Mouse (Mus musculus): ENCODE measurements around the gene Gm20696.

The Gm20696 gene

GRCm38 (mm10) chr6:99625306-99625705 is 41.3 kb downstream of the Gm20696 start:
- no peak for DNase-seq (ENCODE audit: low spot score in 2 of 2)

DNA sequence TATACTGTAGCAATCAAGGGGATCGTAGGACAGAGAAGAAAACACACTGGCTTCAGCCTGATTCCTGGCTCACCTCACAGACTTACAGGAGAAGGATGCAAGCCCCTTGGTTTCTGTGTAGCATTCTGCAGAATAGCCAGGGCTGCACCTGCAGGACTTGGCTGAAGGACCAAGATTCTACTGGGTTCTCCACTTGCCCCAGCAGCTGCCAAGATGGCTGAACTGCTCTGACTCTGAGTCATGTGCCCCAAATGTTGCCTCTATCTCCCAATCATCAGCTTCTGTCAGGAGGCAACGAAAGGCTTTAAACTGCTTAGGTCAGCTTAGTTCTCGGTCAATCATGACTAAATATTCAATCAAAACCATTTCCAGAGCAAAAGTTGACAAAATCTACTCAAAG is 42.1 kb downstream of the Gm20696 start:
- no peak for DNase-seq (ENCODE audit: low spot score in 2 of 2)

GRCm38 (mm10) chr6:99623641-99624040 is 43.0 kb downstream of the Gm20696 start:
- no peak for DNase-seq (ENCODE audit: low spot score in 2 of 2)

- DNase-seq (ENCODE audit: low spot score in 2 of 2): no peak
Observed at GRCm38 (mm10) chr6:99621167-99621566, 45.4 kb downstream of the Gm20696 start.

DNA sequence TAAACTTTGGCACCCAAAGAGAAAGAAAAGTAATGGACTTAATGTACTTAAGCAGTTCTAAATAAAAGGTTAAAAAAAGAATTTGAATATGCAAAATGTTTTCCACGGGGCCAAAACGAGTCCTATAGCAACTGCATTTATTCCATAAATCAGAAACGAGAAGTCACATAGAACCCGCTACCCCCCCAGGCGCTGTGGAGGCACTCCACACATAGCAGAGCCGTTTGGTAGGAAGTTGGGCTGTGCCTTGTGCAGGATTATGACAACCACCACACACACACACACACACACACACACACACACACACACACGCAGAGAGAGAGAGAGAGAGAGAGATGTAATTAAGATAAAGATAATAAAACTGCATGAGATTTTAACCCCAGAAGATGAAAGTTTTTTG is 46.1 kb downstream of the Gm20696 start:
- no peak for DNase-seq (ENCODE audit: low spot score in 2 of 2)

- DNase-seq (ENCODE audit: low spot score in 2 of 2): no peak
Observed at GRCm38 (mm10) chr6:99619964-99620363, 46.6 kb downstream of the Gm20696 start.

GRCm38 (mm10) chr6:99619466-99619865 is 47.1 kb downstream of the Gm20696 start:
- DNase-seq (ENCODE audit: low spot score in 2 of 2): no peak

DNA sequence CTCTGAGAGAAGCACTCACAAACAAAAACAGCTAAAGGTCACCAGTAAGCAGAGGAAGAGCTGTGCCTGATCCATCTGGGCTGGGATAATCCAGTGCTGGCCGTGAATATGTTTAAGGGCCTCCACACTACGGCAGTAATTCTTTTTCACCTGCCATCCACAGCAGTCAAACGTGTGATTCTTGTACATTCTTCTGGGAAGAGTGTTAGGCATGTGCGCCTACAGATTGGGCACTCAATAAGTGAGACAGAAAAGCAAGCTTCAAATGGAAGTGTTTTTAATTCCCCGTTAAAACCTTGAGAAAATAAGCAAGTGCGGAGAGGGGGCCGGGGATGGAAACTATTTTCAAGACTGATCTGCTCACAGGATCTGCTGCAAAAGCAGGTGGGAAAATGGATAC is 48.7 kb downstream of the Gm20696 start:
- DNase-seq (ENCODE audit: low spot score in 2 of 2): no peak

DNA sequence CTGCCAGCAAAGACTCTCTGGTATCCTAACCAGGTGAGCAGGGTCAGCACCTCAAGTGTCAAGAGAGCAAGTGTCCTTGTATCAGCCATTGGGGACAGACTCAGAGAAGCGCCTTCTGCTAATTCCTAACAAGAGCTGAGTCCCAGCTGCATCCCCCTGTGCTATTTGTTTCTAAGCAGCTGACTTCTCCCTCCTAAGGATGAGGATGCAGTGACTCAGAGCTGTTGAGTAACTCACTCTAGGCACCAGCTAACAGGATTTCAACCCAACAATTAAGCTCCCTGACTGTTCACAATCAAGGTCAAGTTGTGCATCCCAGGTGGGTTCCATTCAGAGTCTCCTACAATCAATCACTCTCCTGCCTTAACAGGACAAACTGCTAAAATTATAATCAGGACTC is 49.2 kb downstream of the Gm20696 start:
- no peak for DNase-seq (ENCODE audit: low spot score in 2 of 2)

DNA sequence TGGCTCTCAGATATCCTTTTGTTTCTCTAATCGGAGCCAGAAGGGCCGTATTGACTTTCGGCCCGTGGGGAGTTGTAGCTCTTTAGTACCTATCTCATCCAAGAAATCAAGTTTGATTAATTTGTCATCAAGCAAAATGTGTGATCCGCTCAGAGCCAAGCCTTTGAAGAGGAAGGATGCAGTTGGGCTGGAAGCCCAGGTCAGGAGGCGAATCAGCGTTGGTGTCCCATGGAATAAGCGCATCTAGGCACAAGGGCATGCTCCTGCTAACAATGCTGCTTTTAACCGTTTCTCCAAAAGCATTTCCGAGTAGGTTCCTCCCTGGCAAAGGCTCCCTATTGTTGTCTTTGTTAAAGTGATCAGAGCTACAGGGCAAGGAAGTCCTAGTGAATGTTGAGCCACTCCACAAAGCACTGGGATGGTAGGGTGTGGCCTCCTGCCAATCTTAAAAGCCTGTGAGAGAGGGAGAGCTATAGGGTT is 51.3 kb downstream of the Gm20696 start:
- peak in 1 of 2 experiments; percentile 46 for DNase-seq (ENCODE audit: low spot score in 2 of 2)

DNA sequence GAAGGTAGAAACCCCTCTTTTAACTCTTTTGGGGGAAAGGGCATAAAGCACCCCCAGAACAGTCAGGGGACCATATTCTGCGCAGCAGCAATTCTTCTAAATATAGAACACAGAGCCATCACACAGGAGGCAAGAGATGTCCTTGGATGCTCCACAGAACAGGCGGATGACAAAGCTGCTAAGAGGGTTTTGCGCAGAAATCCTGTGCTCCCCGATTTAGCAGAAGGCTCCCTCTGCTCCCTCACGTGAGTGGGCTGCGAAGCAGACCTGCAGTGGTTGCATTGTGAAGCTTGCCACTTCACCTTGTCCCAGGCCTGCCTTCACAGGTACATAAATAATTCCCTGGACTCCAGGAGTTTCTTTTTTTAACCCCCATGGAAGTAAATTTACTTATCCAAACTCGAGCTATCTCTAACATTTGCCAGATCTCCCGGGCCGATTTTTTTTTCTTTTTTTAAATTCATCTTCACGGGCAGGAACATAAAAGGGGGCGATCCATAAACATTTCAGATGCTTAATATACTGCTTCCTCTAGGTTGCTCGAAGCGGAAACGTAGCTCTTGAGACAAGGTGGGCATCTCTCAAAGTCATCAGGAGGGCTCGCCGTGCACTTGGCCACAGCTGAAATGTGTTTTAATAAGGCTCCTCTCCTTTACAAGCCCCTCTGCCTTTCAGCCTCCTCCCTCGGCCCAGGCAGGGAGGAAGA is 51.9 kb downstream of the Gm20696 start:
- no peak for DNase-seq (ENCODE audit: low spot score in 2 of 2)

DNA sequence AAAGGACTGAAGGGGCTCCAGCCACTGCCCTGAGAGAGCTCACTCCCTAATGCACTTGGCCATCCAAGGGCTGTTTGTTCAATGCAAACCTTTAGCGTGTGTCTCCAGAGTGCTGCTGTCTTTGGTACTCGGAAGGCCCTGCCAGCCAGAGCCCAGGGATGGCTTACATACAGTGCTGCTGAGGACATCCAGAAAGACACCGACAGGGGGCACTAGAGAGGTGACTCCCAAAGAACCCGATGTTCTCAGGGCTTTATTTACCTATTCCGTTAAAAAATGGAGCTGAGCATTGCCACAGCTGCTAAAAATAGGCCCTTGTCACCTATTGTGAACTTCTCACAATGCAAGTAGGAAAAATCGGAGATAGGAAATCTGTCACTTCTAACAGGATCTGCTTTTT is 54.7 kb downstream of the Gm20696 start:
- DNase-seq (ENCODE audit: low spot score in 2 of 2): no peak

DNA sequence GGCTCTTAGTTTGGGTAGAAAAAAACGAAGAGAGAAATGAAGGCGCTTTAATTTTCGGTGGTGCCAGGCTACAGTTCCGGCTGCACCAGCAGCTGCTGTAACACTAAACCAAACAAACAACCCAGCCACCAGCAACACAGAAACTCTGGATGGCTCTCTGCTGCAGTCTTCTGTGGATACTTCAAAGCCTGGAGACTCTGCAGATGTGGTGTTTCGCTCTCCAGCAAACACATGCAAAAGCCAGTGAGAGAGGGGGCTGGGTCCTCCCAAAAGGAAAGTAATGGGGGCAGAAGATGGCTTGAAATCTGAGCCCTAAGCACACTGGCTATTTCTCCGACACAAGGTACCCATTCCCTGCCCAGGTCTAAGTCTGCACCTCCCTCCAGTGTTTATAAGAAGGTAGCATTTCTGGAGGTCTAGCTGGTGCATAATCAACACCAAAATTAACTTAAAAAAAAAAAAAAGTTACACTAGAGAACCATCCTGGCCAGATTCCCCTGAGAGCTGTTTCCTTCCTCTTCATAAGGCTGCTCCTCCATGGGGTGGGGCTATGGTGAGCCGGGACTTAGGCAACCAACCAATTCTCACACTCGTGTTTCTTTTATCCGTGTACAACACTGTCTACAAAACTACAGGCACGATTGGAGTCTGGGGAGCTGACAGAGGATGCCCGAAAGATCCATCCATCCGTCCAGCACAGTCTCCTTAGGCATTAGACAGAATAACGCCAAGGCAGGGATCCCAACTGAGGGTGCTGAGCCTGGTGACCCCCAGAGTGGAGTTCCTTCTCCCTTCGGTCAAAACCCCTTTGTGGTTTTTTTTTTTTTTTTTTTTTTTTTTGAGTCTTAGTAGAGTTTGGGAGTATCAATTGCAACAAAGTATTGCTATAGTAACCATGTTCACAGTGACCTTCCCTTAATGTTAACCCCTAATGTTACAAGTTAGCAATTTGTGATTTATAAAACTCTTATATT is 55.9 kb downstream of the Gm20696 start:
- DNase-seq (ENCODE audit: low spot score in 2 of 2): peak in 1 of 2 experiments; percentile 37

- no peak for DNase-seq (ENCODE audit: low spot score in 2 of 2)
Observed at GRCm38 (mm10) chr6:99606079-99606478, 60.5 kb downstream of the Gm20696 start.

DNA sequence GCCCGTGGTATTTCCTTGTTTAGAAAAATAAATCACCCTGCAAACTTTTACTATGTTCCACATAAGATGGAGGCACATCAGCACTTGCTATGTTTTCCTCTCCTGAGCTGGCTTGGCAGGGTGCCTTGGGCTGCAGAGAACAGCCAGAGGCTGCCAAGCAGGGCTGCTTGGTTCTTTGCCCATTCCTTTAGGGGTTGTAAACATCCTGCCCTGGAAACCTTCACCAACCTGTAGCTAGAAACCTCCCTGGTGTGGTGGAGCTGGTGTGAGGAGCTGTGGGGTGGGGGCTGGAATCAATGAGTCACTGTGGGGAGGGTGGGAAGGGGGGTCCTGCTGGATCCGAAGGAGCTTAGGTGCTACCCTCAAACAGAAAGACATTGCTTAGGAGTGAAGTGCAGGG is 61.8 kb downstream of the Gm20696 start:
- no peak for DNase-seq (ENCODE audit: low spot score in 2 of 2)

- no peak for DNase-seq (ENCODE audit: low spot score in 2 of 2)
Observed at GRCm38 (mm10) chr6:99602434-99602833, 64.2 kb downstream of the Gm20696 start.

DNA sequence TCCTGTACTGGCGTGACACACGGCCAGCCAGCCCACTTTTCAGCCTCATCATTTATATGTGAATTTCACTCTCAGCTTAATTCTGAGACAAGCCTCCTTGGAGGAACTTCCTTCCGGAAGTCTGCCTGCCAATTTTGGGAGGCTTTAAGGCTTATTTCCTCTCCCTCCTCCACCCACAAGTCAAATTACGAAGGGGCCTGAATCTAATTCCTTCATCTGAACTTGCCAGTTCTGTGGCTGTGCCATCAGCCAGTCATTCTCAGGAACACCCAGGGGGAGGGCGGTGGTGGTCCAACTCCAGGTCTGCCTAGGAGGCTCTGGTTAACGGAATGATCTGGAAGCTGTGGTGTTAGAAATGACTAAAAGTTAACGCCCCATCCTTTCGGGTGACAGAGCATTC is 65.7 kb downstream of the Gm20696 start:
- peak in 1 of 2 experiments; percentile 23 for DNase-seq (ENCODE audit: low spot score in 2 of 2)

- DNase-seq (ENCODE audit: low spot score in 2 of 2): peak; percentile 27 to 41
Observed at GRCm38 (mm10) chr6:99600168-99600793, 66.3 kb downstream of the Gm20696 start.

GRCm38 (mm10) chr6:99599651-99600050 is 66.9 kb downstream of the Gm20696 start:
- DNase-seq (ENCODE audit: low spot score in 2 of 2): no peak

DNA sequence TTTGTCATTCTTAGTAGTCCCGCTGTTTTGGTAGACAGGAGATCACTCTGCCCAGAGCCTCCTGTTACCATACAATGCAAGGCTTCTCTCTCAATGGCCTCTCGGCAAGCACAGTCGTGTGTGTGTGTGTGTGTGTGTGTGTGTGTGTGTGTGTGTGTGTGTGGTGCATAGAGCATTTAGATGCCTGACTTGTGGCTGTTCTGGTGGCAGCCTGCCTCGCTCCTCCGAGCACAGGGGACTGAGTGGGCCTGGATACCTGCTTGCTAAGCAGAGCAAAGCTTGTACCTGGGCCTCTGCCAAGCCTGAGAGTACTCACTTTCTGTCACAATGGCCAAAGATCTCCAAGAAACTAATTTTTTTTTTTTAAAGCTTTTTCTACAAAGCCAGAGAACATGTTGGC is 67.4 kb downstream of the Gm20696 start:
- no peak for DNase-seq (ENCODE audit: low spot score in 2 of 2)

DNA sequence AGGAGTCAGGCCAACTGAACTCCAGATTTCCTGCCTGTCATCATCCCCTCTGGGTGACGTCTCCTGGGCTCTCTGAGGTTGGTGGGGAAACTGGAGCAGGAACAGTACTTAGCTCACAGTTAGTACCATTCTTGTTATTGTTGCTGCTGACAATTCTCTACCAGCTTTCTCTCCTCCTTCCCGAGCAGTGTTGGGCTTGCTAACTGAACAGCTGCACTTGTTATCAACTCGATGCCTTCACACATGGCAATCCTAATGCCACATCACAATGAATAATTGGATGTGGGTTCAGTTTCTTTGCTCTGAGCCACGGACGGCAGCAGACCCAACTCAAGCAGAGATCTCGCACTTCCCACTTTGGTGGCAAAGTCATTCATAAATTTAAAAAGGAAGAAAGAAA is 89.6 kb downstream of the Gm20696 start:
- no peak for DNase-seq (ENCODE audit: low spot score in 2 of 2)

DNA sequence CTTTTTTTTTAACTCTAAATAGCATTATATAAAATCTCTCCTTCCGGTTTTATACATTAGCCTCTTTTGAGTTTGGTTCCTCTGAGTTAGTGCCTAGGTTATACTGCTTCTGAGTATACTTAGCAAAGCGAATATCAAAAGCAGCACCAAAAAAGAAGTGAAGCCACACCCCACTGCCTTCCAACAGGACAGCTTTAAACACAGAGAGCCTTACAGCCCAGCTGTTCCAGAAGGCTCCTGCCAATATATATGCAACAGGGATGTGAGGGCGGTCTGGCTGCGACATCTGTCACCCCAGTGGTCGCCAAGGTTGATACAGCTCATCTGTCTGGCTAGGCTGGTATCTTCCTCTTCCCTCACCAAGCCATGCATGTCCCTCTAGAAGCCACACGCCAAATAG is 91.0 kb downstream of the Gm20696 start:
- DNase-seq (ENCODE audit: low spot score in 2 of 2): no peak
